Mouse (Mus musculus) ovary, adult 2 months (tissue): ENCODE measurements around the gene Fbxw26. TPM values are rescaled to one million over a fixed set of nuclear protein-coding genes. Genes with fewer than 3 reads are reported as not detected.

Experiments
- polyA plus RNA-seq: library from polyadenylated mRNA; depleted of rRNA; stranded (reverse); fragments of >200 nt; gene quantifications from 2 replicates; pipeline ENCODE4 v1.2.3, GENCODE M21; 2012; rRNA removed

Gene Fbxw26
- polyA plus RNA-seq: 0.69 and 1.5 TPM in 2 replicates

GRCm38 (mm10) chr9:109745989-109746388 lies at the start of gene Fbxw26:
Fbxw26 (minus strand) TSS chr9:109746089.

GRCm38 (mm10) chr9:109790570-109790969 lies 44.7 kb upstream of the Fbxw26 start, which contains the start of gene Fbxw27:
Fbxw27 (minus strand) TSS chr9:109790670.

GRCm38 (mm10) chr9:109702600-109702999 lies 43.3 kb downstream of the Fbxw26 start, which contains the start of gene Fbxw18:
Fbxw18 (minus strand) TSS chr9:109702700.

Other genes starting within 250 kb of the Fbxw26 start
- 4.1 and 7.2 TPM in 2 replicates for gene Fbxw15, start 177.8 kb downstream of the Fbxw26 start, polyA plus RNA-seq
- 4.2 and 5.9 TPM in 2 replicates for gene Fbxw24, start 120.0 kb downstream of the Fbxw26 start, polyA plus RNA-seq
- gene Fbxw25, start 81.4 kb downstream of the Fbxw26 start, polyA plus RNA-seq: 0.32 and 0.43 TPM in 2 replicates
- 2.4 and 4.7 TPM in 2 replicates for gene Fbxw18, start 43.4 kb downstream of the Fbxw26 start, polyA plus RNA-seq
- gene Fbxw27, start 44.6 kb upstream of the Fbxw26 start, polyA plus RNA-seq: 1.5 and 2.6 TPM in 2 replicates
- gene Spink8, start 66.2 kb upstream of the Fbxw26 start, polyA plus RNA-seq: 0.38 and 1.4 TPM in 2 replicates
- 21.7 and 27.7 TPM in 2 replicates for gene Nme6, start 86.7 kb upstream of the Fbxw26 start, polyA plus RNA-seq
- gene Camp, start 103.5 kb upstream of the Fbxw26 start, polyA plus RNA-seq: 0.23 and 1.0 TPM in 2 replicates
- 10.6 and 19.1 TPM in 2 replicates for gene Cdc25a, start 129.5 kb upstream of the Fbxw26 start, polyA plus RNA-seq
- gene Map4, start 185.4 kb upstream of the Fbxw26 start, polyA plus RNA-seq: 236 and 240 TPM in 2 replicates